Mouse (Mus musculus): ENCODE measurements around the gene Psmb8. TPM values are rescaled to one million over a fixed set of nuclear protein-coding genes. Genes with fewer than 3 reads are reported as not detected.
"Not testable (repeated sequence)": the region's sequence is repeated elsewhere in the genome, so short reads cannot be mapped to it uniquely, and the experiment has no call there.

The Psmb8 gene
- polyA plus RNA-seq, 1 experiment from 2014 or later, result 15.4 TPM

DNA sequence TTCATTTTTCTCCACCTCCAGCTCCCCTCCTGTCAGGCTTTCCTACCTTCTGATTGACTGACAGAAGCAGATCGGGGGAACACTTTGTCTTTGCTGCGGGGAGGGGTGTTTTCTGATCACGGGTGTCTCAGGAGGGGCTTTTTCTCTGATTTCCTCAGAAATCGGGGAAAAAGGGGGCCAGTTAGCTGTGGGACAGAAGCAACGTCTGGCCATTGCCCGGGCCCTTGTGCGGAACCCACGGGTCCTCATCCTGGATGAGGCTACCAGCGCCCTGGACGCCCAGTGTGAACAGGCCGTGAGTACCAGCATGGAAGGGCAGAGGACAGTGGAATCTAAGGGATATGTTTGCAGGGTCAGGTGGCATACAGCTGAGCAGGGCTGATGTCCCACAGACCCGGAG, 17.7 kb downstream of the Psmb8 start:
- no peak overlapping the region for H3K4me3 ChIP-seq (replicated peaks; ENCODE audit: low read length)
- ATAC-seq (ENCODE audit: insufficient read depth, low FRiP score), result no peak
- 83% methylated on average over 12 of the region's 12 CpGs for WGBS
- H3K27ac ChIP-seq (ENCODE audit: low read length), result no peak overlapping the region
- H3K9ac ChIP-seq (ENCODE audit: low read length), result no peak overlapping the region
- H3K27me3 ChIP-seq (ENCODE audit: control insufficient read depth, insufficient read depth, low read length), result peaks cover 27% of the 10 kb centered on the region
- no peaks in the 10 kb centered on the region for H3K36me3 ChIP-seq (ENCODE audit: control insufficient read depth, insufficient read depth, low read length)
- H3K4me2 ChIP-seq (ENCODE audit: low read depth, low read length), result no peak overlapping the region
- no peaks in the 10 kb centered on the region for H3K9me3 ChIP-seq (replicated peaks; ENCODE audit: control insufficient read depth, low read length)
- no peaks in the 10 kb centered on the region for H3K4me1 ChIP-seq (ENCODE audit: control insufficient read depth, insufficient read depth, low read length)

DNA sequence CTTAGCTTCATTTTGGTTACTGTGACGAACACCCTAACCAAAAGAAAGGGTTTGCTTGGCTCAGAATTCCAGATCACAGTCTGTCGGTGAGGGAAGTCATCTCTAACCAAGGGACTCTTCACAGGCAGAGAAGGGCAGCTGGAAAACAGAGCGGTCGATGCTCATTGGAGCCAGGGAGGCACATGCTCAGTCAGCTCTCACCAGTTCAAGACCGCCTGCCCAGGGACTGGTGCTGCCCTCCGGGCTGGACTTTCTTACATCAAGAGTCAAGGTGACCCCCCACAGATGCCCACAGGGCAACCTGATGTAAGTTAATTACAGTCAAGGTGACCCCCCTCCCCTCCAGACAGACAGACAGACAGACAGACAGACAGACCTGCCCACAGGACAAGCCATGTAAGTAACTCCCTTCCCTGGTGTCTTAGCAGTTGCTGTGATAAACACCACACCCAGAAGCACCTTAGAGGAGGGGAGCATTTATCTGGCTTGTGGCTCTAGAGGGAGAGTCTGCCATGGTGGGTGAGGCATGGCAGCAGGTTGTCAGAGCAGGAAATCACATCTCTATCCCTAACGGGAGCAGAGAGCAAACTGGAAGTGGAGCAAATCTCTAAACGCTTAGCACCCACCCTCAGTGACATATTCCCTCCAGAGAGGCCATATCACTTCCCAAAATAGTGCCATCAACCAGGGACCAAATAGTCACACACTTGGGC, 19.9 kb downstream of the Psmb8 start:
- no peak overlapping the region for H3K4me3 ChIP-seq (replicated peaks; ENCODE audit: low read length)
- H3K4me2 ChIP-seq (ENCODE audit: low read depth, low read length), result no peak overlapping the region
- H3K27me3 ChIP-seq (ENCODE audit: control insufficient read depth, insufficient read depth, low read length), result peaks cover 21% of the 10 kb centered on the region
- no peak for ATAC-seq (ENCODE audit: insufficient read depth, low FRiP score)
- H3K27ac ChIP-seq (ENCODE audit: low read length), result no peak overlapping the region
- WGBS, result 82% methylated on average over 8 of the region's 8 CpGs
- H3K9ac ChIP-seq (ENCODE audit: low read length), result no peak overlapping the region
- no peaks in the 10 kb centered on the region for H3K9me3 ChIP-seq (replicated peaks; ENCODE audit: control insufficient read depth, low read length)
- no peaks in the 10 kb centered on the region for H3K4me1 ChIP-seq (ENCODE audit: control insufficient read depth, insufficient read depth, low read length)
- H3K36me3 ChIP-seq (ENCODE audit: control insufficient read depth, insufficient read depth, low read length), result no peaks in the 10 kb centered on the region

- no peak for ATAC-seq (ENCODE audit: insufficient read depth, low FRiP score)
- Histone ChIP-seq H3K9ac (ENCODE audit: low read length) (no peak overlapping the region), H3K27me3 (ENCODE audit: control insufficient read depth, insufficient read depth, low read length) (peaks cover 16% of the 10 kb centered on the region), H3K4me1 (ENCODE audit: control insufficient read depth, insufficient read depth, low read length) (no peaks in the 10 kb centered on the region), H3K4me2 (ENCODE audit: low read depth, low read length) (no peak overlapping the region), H3K9me3 (replicated peaks; ENCODE audit: control insufficient read depth, low read length) (no peaks in the 10 kb centered on the region), H3K4me3 (replicated peaks; ENCODE audit: low read length) (no peak overlapping the region), H3K27ac (ENCODE audit: low read length) (no peak overlapping the region), H3K36me3 (ENCODE audit: control insufficient read depth, insufficient read depth, low read length) (no peaks in the 10 kb centered on the region)
- 88% methylated on average over 5 of the region's 5 CpGs for WGBS
These were observed 20.5 kb downstream of the Psmb8 start for GRCm38 (mm10) chr17:34217986-34218385.

DNA sequence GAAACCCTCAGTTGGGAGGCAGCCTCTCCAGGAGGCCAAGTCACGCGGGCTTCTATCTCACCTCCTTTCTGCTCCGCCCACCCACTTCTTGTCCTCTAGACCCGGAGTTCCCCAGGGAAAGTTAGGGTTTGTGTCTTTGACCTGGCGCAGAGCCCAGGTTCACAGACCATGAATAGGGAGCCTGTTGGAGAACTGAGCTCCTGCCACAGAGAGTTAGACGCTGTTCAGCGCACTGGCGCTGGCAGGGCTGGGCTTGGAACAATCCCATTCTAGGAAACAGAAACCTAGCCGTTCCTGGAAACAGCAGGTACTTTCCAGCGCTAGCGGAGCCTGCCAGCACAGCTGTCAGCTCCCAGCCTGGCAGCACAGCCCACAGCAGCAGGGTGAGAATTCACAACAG, 21.2 kb downstream of the Psmb8 start:
- Histone ChIP-seq H3K27ac (ENCODE audit: low read length) (no peak overlapping the region), H3K4me3 (replicated peaks; ENCODE audit: low read length) (no peak overlapping the region), H3K9ac (ENCODE audit: low read length) (no peak overlapping the region), H3K36me3 (ENCODE audit: control insufficient read depth, insufficient read depth, low read length) (no peaks in the 10 kb centered on the region), H3K4me2 (ENCODE audit: low read depth, low read length) (no peak overlapping the region), H3K4me1 (ENCODE audit: control insufficient read depth, insufficient read depth, low read length) (no peaks in the 10 kb centered on the region), H3K9me3 (replicated peaks; ENCODE audit: control insufficient read depth, low read length) (no peaks in the 10 kb centered on the region), H3K27me3 (ENCODE audit: control insufficient read depth, insufficient read depth, low read length) (peaks cover 10% of the 10 kb centered on the region)
- no peak for ATAC-seq (ENCODE audit: insufficient read depth, low FRiP score)
- 85% methylated on average over 11 of the region's 11 CpGs for WGBS

DNA sequence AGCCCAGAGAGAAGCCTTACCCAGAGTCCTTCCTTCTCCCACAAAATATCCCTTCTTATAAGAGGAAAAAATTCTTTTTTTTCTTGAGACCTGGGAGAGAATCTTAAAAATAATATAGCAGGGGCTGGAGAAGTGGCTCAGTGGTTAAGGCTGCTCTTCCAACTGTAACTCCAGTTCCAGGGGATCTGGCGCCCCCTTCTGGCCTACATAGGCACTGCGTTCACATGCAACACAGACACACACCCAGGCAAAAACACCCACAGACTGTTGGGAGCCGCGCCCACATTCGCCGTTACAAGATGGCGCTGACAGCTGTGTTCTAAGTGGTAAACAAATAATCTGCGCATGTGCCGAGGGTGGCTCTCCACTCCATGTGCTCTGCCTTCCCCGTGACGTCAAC, 21.6 kb downstream of the Psmb8 start:
- not testable (repeated sequence) for H3K9ac ChIP-seq (ENCODE audit: low read length); ATAC-seq (ENCODE audit: insufficient read depth, low FRiP score); H3K4me1 ChIP-seq (ENCODE audit: control insufficient read depth, insufficient read depth, low read length); H3K9me3 ChIP-seq (replicated peaks; ENCODE audit: control insufficient read depth, low read length); H3K27me3 ChIP-seq (ENCODE audit: control insufficient read depth, insufficient read depth, low read length); H3K36me3 ChIP-seq (ENCODE audit: control insufficient read depth, insufficient read depth, low read length); H3K4me2 ChIP-seq (ENCODE audit: low read depth, low read length); H3K27ac ChIP-seq (ENCODE audit: low read length); H3K4me3 ChIP-seq (replicated peaks; ENCODE audit: low read length)
- 91% methylated on average over 7 of the region's 11 CpGs for WGBS

GRCm38 (mm10) chr17:34219801-34220200, 22.3 kb downstream of the Psmb8 start:
- H3K27me3 ChIP-seq (ENCODE audit: control insufficient read depth, insufficient read depth, low read length); H3K9ac ChIP-seq (ENCODE audit: low read length); H3K27ac ChIP-seq (ENCODE audit: low read length); H3K4me2 ChIP-seq (ENCODE audit: low read depth, low read length); H3K4me1 ChIP-seq (ENCODE audit: control insufficient read depth, insufficient read depth, low read length); H3K36me3 ChIP-seq (ENCODE audit: control insufficient read depth, insufficient read depth, low read length); H3K9me3 ChIP-seq (replicated peaks; ENCODE audit: control insufficient read depth, low read length); ATAC-seq (ENCODE audit: insufficient read depth, low FRiP score); H3K4me3 ChIP-seq (replicated peaks; ENCODE audit: low read length): not testable (repeated sequence)
- 94% methylated on average over 3 of the region's 7 CpGs for WGBS

DNA sequence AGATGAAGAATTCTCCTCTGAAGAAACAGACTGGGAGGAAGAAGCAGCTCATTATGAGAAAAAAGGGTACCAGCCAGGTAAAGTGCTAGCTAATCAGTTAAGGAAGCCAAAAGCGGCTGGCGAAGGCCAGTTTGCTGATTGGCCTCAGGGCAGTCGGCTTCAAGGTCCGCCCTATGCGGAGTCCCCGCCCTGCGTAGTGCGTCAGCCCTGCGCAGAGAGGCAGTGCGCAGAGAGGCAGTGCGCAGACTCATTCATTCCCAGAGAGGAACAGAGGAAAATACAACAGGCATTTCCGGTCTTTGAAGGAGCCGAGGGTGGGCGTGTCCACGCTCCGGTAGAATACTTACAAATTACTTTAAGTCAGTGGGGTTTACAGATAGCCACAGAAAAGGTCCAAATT, 22.9 kb downstream of the Psmb8 start:
- not testable (repeated sequence) for H3K4me1 ChIP-seq (ENCODE audit: control insufficient read depth, insufficient read depth, low read length); H3K4me3 ChIP-seq (replicated peaks; ENCODE audit: low read length); H3K9ac ChIP-seq (ENCODE audit: low read length); H3K4me2 ChIP-seq (ENCODE audit: low read depth, low read length); H3K9me3 ChIP-seq (replicated peaks; ENCODE audit: control insufficient read depth, low read length); ATAC-seq (ENCODE audit: insufficient read depth, low FRiP score); H3K27me3 ChIP-seq (ENCODE audit: control insufficient read depth, insufficient read depth, low read length); H3K36me3 ChIP-seq (ENCODE audit: control insufficient read depth, insufficient read depth, low read length); H3K27ac ChIP-seq (ENCODE audit: low read length)
- 100% methylated on average over 4 of the region's 16 CpGs for WGBS

DNA sequence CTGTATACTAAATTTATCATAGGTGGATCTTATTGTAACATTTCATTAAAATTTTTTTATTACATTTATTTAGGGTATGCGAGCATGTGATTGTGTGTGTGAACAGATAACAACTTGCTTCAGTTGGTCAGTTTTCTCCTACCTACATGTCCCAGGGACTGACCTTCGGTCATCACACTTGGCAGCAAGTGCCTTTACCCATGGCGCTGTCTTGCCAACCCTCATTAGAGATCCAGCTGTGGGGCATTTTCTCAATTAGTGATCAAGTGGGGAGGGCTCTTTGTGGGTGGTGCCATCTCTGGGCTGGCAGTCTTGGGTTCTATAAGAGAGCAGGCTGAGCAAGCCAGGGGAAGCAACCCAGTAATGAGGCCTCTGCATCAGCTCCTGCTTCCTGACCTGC, 27.3 kb downstream of the Psmb8 start:
- H3K27me3 ChIP-seq (ENCODE audit: control insufficient read depth, insufficient read depth, low read length), result no peaks in the 10 kb centered on the region
- H3K4me2 ChIP-seq (ENCODE audit: low read depth, low read length), result no peak overlapping the region
- no peak overlapping the region for H3K27ac ChIP-seq (ENCODE audit: low read length)
- 0 out of 2 replicates have a peak, but pooled peaks cover 4% of the 10 kb centered on the region for H3K9me3 ChIP-seq (replicated peaks; ENCODE audit: control insufficient read depth, low read length)
- no peak for ATAC-seq (ENCODE audit: insufficient read depth, low FRiP score)
- H3K36me3 ChIP-seq (ENCODE audit: control insufficient read depth, insufficient read depth, low read length), result no peaks in the 10 kb centered on the region
- no peak overlapping the region for H3K9ac ChIP-seq (ENCODE audit: low read length)
- WGBS, result 90% methylated on average over 3 of the region's 3 CpGs
- no peaks in the 10 kb centered on the region for H3K4me1 ChIP-seq (ENCODE audit: control insufficient read depth, insufficient read depth, low read length)
- no peak overlapping the region for H3K4me3 ChIP-seq (replicated peaks; ENCODE audit: low read length)

DNA sequence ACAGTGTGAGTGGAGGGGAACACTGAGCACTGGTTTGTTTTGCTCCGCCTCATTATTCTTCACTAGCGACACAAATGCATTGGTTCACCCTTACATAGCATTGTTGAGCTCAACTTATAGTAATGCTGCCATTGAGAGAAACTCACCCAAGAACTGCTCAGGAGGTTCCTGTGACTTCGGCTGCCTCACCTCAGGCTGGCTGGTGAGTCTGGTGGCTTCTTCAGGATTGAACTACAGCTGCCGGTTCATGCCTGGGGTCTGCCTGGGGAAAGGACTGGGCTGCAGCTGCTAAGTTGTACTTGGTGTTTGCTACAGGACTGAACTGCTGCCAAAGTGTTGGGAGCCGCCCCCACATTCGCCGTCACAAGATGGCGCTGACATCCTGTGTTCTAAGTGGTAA, 27.9 kb downstream of the Psmb8 start:
- Histone ChIP-seq H3K4me3 (replicated peaks; ENCODE audit: low read length) (no peak overlapping the region), H3K27ac (ENCODE audit: low read length) (no peak overlapping the region), H3K9me3 (replicated peaks; ENCODE audit: control insufficient read depth, low read length) (0 out of 2 replicates have a peak, but pooled peaks cover 4% of the 10 kb centered on the region), H3K4me2 (ENCODE audit: low read depth, low read length) (no peak overlapping the region), H3K27me3 (ENCODE audit: control insufficient read depth, insufficient read depth, low read length) (no peaks in the 10 kb centered on the region), H3K9ac (ENCODE audit: low read length) (no peak overlapping the region), H3K4me1 (ENCODE audit: control insufficient read depth, insufficient read depth, low read length) (no peaks in the 10 kb centered on the region), H3K36me3 (ENCODE audit: control insufficient read depth, insufficient read depth, low read length) (no peaks in the 10 kb centered on the region)
- no peak for ATAC-seq (ENCODE audit: insufficient read depth, low FRiP score)
- 95% methylated on average over 8 of the region's 8 CpGs for WGBS
